ENCODE assay signal across 16 mouse cellular contexts in genomic region chr17:64836892-64837291, GRCm38 (mm10). TPM values are rescaled to one million over a fixed set of nuclear protein-coding genes. Genes with fewer than 3 reads are reported as not detected.
DNase-seq lines count a peak whose midpoint lies in the region; ATAC-seq lines count a peak whose summit lies in the region.
"Had no signal": no experiment of that assay in that cellular context is flagged by ENCODE, and none has a peak within 500 bp of the region (broad histone marks: within the 10 kb centered on the region; RNA-seq: fewer than 3 reads in every experiment).

No protein-coding gene starts in this region.

- H3K4me2 ChIP-seq in kidney, embryonic 16.5 days (replicated peaks; ENCODE audit: low read depth, low read length), result peak overlapping the region; percentile 12; the same call in 1 of the 2 replicates
- H3K4me2 ChIP-seq in embryonic facial prominence, embryonic 14.5 days (ENCODE audit: low read depth, low read length), result peak overlapping the region; percentile 33
- H3K4me2 ChIP-seq: limb, embryonic 15.5 days had no signal

- ATAC-seq in kidney, embryonic 16.5 days (ENCODE audit: low FRiP score, low TSS enrichment), result no peak
- ATAC-seq in embryonic facial prominence, embryonic 14.5 days (ENCODE audit: low read depth), result 0 out of 2 replicates have a peak, but pooled peaks have one; percentile 33

- no peaks in the 10 kb centered on the region for H3K36me3 ChIP-seq in kidney, embryonic 16.5 days (ENCODE audit: insufficient read depth, low read length)
- H3K36me3 ChIP-seq in embryonic facial prominence, embryonic 14.5 days (ENCODE audit: control insufficient read depth, insufficient read depth, low read length), result no peaks in the 10 kb centered on the region
- no peaks in the 10 kb centered on the region for H3K36me3 ChIP-seq in midbrain, embryonic 10.5 days
- H3K36me3 ChIP-seq: limb, embryonic 15.5 days had no signal

- H3K9me3 ChIP-seq in kidney, embryonic 16.5 days (ENCODE audit: low read length), result no peaks in the 10 kb centered on the region
- no peaks in the 10 kb centered on the region for H3K9me3 ChIP-seq in embryonic facial prominence, embryonic 14.5 days (ENCODE audit: control insufficient read depth, low read length)
- no peaks in the 10 kb centered on the region for H3K9me3 ChIP-seq in midbrain, embryonic 10.5 days (replicated peaks)
- H3K9me3 ChIP-seq: limb, embryonic 15.5 days had no signal

- no peaks in the 10 kb centered on the region for H3K4me1 ChIP-seq in kidney, embryonic 16.5 days (ENCODE audit: insufficient read depth, low read length)
- peaks cover 5% of the 10 kb centered on the region for H3K4me1 ChIP-seq in embryonic facial prominence, embryonic 14.5 days (ENCODE audit: control insufficient read depth, insufficient read depth, low read length)
- H3K4me1 ChIP-seq in midbrain, embryonic 10.5 days, result peaks cover 19% of the 10 kb centered on the region

- DNase-seq in kidney, adult 11 months, result no peak
- peak; percentile 16 for DNase-seq in Muller cell, postnatal 12 days (ENCODE audit: inconsistent ontology term)
- peak; percentile 74 for DNase-seq in embryonic facial prominence, embryonic 14.5 days (ENCODE audit: low spot score)
- DNase-seq in midbrain, embryonic 10.5 days (ENCODE audit: low spot score), result peak; percentile 25
- no peak for DNase-seq in urinary bladder, postnatal 25 days (ENCODE audit: low spot score)
- DNase-seq in gastrocnemius, postnatal 10 days, result no peak
- DNase-seq: adrenal gland, postnatal 25 days; cerebellum, adult 9-10 months; heart, adult 2 months; heart, postnatal 4 days; lung, postnatal 10 days; thymus, postnatal 14 days had no signal

- WGBS in kidney, embryonic 16.5 days, result 27% methylated on average over 7 of the region's 7 CpGs
- WGBS in embryonic facial prominence, embryonic 14.5 days, result 11% methylated on average over 7 of the region's 7 CpGs
- 17% methylated on average over 7 of the region's 7 CpGs for WGBS in midbrain, embryonic 10.5 days

- no peak overlapping the region for H3K4me3 ChIP-seq in kidney, embryonic 16.5 days (ENCODE audit: low read length)
- no peak overlapping the region for H3K4me3 ChIP-seq in embryonic facial prominence, embryonic 14.5 days (ENCODE audit: low read depth, low read length)
- H3K4me3 ChIP-seq in midbrain, embryonic 10.5 days, result peak overlapping the region; percentile 34
- H3K4me3 ChIP-seq: erythroblast, embryonic 14.5 days; heart, adult 2 months; limb, embryonic 15.5 days had no signal

- H3K27me3 ChIP-seq in kidney, embryonic 16.5 days (ENCODE audit: insufficient read depth, low read length), result no peaks in the 10 kb centered on the region
- no peaks in the 10 kb centered on the region for H3K27me3 ChIP-seq in embryonic facial prominence, embryonic 14.5 days (replicated peaks; ENCODE audit: control insufficient read depth, insufficient read depth, low read length)
- no peaks in the 10 kb centered on the region for H3K27me3 ChIP-seq in midbrain, embryonic 10.5 days (ENCODE audit: low read depth, poor library complexity, severe bottlenecking)
- H3K27me3 ChIP-seq: limb, embryonic 15.5 days had no signal

- H3K27ac ChIP-seq in kidney, embryonic 16.5 days (ENCODE audit: low read length), result no peak overlapping the region
- H3K27ac ChIP-seq in embryonic facial prominence, embryonic 14.5 days (replicated peaks; ENCODE audit: low read depth, low read length), result no peak overlapping the region
- peak overlapping the region; percentile 42; the same call in 1 of the 2 replicates for H3K27ac ChIP-seq in midbrain, embryonic 10.5 days (replicated peaks)
- H3K27ac ChIP-seq: heart, adult 2 months; limb, embryonic 15.5 days had no signal

- H3K9ac ChIP-seq in kidney, embryonic 16.5 days (replicated peaks; ENCODE audit: low read length), result no peak overlapping the region
- no peak overlapping the region for H3K9ac ChIP-seq in embryonic facial prominence, embryonic 14.5 days (ENCODE audit: low read depth, low read length)
- H3K9ac ChIP-seq: limb, embryonic 15.5 days had no signal

RNA-seq across cellular contexts. Expression of gene 4930583I09Rik, which starts 1.0 kb away (rescaled TPM):
- not detected in 2 replicates for polyA plus RNA-seq in kidney, embryonic 16.5 days (2015; fragmentation: Nextera tagmentation; extraction: Ambion mirVana)
- polyA plus RNA-seq in embryonic facial prominence, embryonic 14.5 days (2014; fragmentation: Nextera tagmentation; extraction: Ambion mirVana), result not detected in 2 replicates
- not detected in 2 replicates for polyA plus RNA-seq in midbrain, embryonic 10.5 days (2016; fragmentation: Nextera tagmentation; extraction: Ambion mirVana)
- total RNA-seq in gastrocnemius, postnatal 10 days (2021), result not detected
- total RNA-seq: adrenal gland, postnatal 25 days; heart, adult 2 months; heart, postnatal 4 days had no signal
- polyA plus RNA-seq: erythroblast, embryonic 14.5 days; heart, adult 2 months; large intestine, adult 2 months; limb, embryonic 15.5 days had no signal

Comparison
In these comparisons a context has a peak if more than half of its experiments do, and no peak if none do; other contexts are left out.
1. DNase-seq: peak in Muller cell, postnatal 12 days (single experiment), embryonic facial prominence, embryonic 14.5 days (single experiment) and midbrain, embryonic 10.5 days (single experiment); none in kidney, adult 11 months (single experiment), urinary bladder, postnatal 25 days (single experiment) and gastrocnemius, postnatal 10 days (single experiment).